Mouse (Mus musculus) limb, embryonic 12.5 days (tissue): ENCODE data around the gene Tmem127. TPM values are rescaled to one million over a fixed set of nuclear protein-coding genes. Genes with fewer than 3 reads are reported as not detected.
A peak's percentile ranks its signal among the peaks of the same experiment; 100 is the strongest.
"Not testable (repeated sequence)": the region's sequence is repeated elsewhere in the genome, so short reads cannot be mapped to it uniquely, and the experiment has no call there.

Source experiments
- ATAC-seq: fragments of 200-750 bp; cut with Nextera tagmentation; 2 replicates; pipeline ENCODE4 v1.8.0; 2017; ENCODE audit warnings: low read depth, moderate TSS enrichment; ENCODE audit not compliant: insufficient number of reproducible peaks, insufficient read depth, low FRiP score, low TSS enrichment
- H3K27ac ChIP-seq: fragments of 300-500 bp; sonication (generic); 2 replicates; pipeline ENCODE4 v1.5.1; 2016; ENCODE audit warnings: mild to moderate bottlenecking, moderate library complexity
- H3K27me3 ChIP-seq: fragments of 300-500 bp; sonication (generic); 2 replicates; pipeline ENCODE4 v1.6.1; 2016; ENCODE audit warnings: mild to moderate bottlenecking, moderate library complexity
- H3K36me3 ChIP-seq: fragments of 300-500 bp; sonication (generic); 2 replicates; pipeline ENCODE4 v1.6.1; 2016; ENCODE audit warnings: mild to moderate bottlenecking, moderate library complexity
- H3K4me1 ChIP-seq: fragments of 300-500 bp; sonication (generic); replicated peaks from 2 replicates; pipeline ENCODE4 v1.6.1; 2016
- H3K4me2 ChIP-seq: fragments of 300-500 bp; sonication (generic); 2 replicates; pipeline ENCODE4 v1.6.1; 2016; ENCODE audit warnings: mild to moderate bottlenecking, moderate library complexity
- H3K4me3 ChIP-seq: fragments of 300-500 bp; sonication (generic); replicated peaks from 2 replicates; pipeline ENCODE4 v1.5.1; 2016; ENCODE audit warnings: mild to moderate bottlenecking
- H3K9ac ChIP-seq: fragments of 300-500 bp; sonication (generic); replicated peaks from 2 replicates; pipeline ENCODE4 v1.6.1; 2016; ENCODE audit warnings: mild to moderate bottlenecking, moderate library complexity
- H3K9me3 ChIP-seq: fragments of 300-500 bp; sonication (generic); 2 replicates; pipeline ENCODE4 v1.6.1; 2016; ENCODE audit warnings: mild to moderate bottlenecking, moderate library complexity
- WGBS: fragments of 180-500 bp; shearing (Covaris S2); methylation state at CpG from one replicate; pipeline ENCODE4 v1.1.7; 2016; 5-methylcytosine and 5-hydroxymethylcytosine counted together
- polyA plus RNA-seq: library from polyadenylated mRNA; unstranded; fragments of >200 nt; fragmentation: Nextera tagmentation; extraction: Ambion mirVana; gene quantifications from 2 replicates; pipeline ENCODE4 v1.2.1, GENCODE M21; 2016

Gene Tmem127
- polyA plus RNA-seq, 1 experiment from 2014 or later, result 26.5 TPM

- Histone ChIP-seq H3K4me3 (peak within 1 kb of the TSS; percentile 97), H3K27me3 (no peaks in the 10 kb centered on the region), H3K9ac (peak within 1 kb of the TSS; percentile 93), H3K9me3 (no peaks in the 10 kb centered on the region), H3K4me1 (peaks cover 7% of the 10 kb centered on the region), H3K4me2 (peak within 1 kb of the TSS; percentile 82), H3K27ac (peak within 1 kb of the TSS; percentile 95), H3K36me3 (peaks cover 6% of the 10 kb centered on the region; the same call in 1 of the 2 replicates)
- WGBS, result under 1% methylated on average over 49 of the region's 49 CpGs
- ATAC-seq, result peak; percentile 98
These were observed 22.0 kb downstream of the Tmem127 start, which contains the start of gene Stard7 for GRCm38 (mm10) chr2:127269491-127270299. Gene Stard7, plus strand, starts transcription at chr2:127270218.

DNA sequence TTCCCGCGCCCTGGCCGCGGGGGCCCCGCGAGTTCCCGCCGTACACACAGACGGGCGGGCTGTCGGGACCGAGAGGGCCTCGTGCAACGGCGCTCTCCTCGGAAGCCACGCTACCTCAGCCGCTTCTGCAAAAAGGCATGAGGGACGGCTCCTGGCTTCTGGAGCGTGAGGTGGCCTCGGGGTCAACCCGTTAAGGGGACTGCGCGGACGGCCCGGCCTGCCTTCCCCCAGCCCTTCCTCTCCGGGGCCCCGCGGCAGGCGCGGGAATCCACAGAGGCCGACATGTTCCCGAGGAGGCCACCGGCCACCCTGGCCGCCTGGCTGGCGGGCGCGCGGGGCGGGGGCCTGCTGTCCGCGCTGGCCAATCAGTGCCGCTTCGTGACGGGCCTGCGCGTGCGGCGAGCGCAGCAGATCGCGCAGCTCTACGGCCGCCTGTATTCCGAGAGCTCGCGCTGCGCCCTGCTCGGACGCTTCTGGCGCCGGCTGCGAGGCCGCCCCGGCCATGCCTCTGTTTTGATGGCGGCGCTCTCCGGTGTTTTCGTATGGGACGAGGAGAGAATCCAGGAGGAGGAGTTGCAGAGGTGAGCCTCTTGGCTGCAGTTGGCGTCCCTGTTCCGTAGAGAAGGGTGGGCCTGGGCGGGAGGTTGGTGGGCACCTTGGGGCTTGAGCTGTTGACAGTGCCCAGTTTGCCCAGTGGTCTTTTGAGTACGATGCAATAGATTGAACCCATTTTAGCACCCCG, 22.8 kb downstream of the Tmem127 start:
- WGBS, result under 1% methylated on average over 75 of the region's 75 CpGs
- H3K27ac ChIP-seq, result peak overlapping the region; percentile 95

DNA sequence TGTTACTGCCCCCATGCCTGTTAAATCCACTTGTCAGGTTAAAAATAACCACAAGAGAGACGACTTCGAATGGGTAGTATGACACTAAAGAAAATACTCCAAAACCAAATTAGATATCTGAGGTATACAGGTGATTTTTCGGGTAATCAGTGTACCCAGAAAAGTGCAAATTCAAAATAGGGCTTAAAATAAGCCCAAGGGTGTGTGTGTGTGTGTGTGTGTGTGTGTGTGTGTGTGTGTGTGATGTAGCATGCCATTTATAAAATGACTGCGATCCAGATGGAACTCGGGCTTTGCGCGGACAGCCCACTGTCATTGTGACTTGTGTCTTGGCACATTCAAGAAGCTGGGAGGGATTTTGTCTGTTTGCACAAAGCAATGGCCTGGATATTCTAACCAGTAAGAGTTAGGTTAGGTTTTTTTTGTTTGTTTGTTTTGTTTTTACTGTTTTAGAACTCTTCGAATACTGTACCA, 23.4 kb downstream of the Tmem127 start:
- Histone ChIP-seq H3K36me3 (peaks cover 6% of the 10 kb centered on the region; the same call in 1 of the 2 replicates), H3K9ac (peak overlapping the region; percentile 93), H3K27me3 (no peaks in the 10 kb centered on the region), H3K4me3 (peak overlapping the region; percentile 97), H3K9me3 (no peaks in the 10 kb centered on the region), H3K4me1 (peaks cover 7% of the 10 kb centered on the region), H3K27ac (peak overlapping the region; percentile 95), H3K4me2 (peak overlapping the region; percentile 82)
- no peak for ATAC-seq
- WGBS, result 21% methylated on average over 8 of the region's 8 CpGs

More for the DNA sequence above, 22.8 kb downstream of the Tmem127 start:
- ATAC-seq, result peak; percentile 92
- peak overlapping the region; percentile 82 for H3K4me2 ChIP-seq
- peak overlapping the region; percentile 97 for H3K4me3 ChIP-seq
- H3K4me1 ChIP-seq, result peaks cover 7% of the 10 kb centered on the region
- H3K27me3 ChIP-seq, result no peaks in the 10 kb centered on the region
- H3K9me3 ChIP-seq, result no peaks in the 10 kb centered on the region
- peak overlapping the region; percentile 93 for H3K9ac ChIP-seq
- H3K36me3 ChIP-seq, result peaks cover 6% of the 10 kb centered on the region; the same call in 1 of the 2 replicates

DNA sequence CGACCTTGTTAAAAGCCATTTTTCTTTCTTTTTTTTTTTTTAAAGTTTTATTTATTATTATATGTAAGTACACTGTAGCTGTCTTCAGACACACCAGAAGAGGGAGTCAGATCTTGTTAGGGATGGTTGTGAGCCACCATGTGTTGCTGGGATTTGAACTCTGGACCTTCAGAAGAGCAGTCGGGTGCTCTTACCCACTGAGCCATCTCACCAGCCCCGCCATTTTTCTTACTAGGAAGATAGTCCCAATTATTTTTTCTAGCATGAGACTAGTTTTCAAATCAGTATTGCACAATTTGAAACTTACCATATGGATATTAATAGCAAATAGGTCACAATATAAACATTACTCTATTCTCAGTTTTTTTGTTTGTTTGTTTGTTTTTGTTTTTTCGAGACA, 24.3 kb downstream of the Tmem127 start:
- H3K4me3 ChIP-seq, H3K27ac ChIP-seq, H3K36me3 ChIP-seq, H3K4me2 ChIP-seq, ATAC-seq, H3K4me1 ChIP-seq, H3K9me3 ChIP-seq, H3K9ac ChIP-seq, H3K27me3 ChIP-seq: not testable (repeated sequence)
- 88% methylated on average over 4 of the region's 4 CpGs for WGBS

- no peak for ATAC-seq
- H3K27me3 ChIP-seq, result no peaks in the 10 kb centered on the region
- H3K36me3 ChIP-seq, result peaks cover 6% of the 10 kb centered on the region; the same call in 1 of the 2 replicates
- peaks cover 7% of the 10 kb centered on the region for H3K4me1 ChIP-seq
- H3K4me2 ChIP-seq, result no peak overlapping the region
- whole genome bisulfite sequencing, result 95% methylated on average over 3 of the region's 3 CpGs
- H3K9me3 ChIP-seq, result no peaks in the 10 kb centered on the region
- no peak overlapping the region for H3K9ac ChIP-seq
- no peak overlapping the region for H3K4me3 ChIP-seq
- no peak overlapping the region for H3K27ac ChIP-seq
These were observed 25.1 kb downstream of the Tmem127 start for GRCm38 (mm10) chr2:127272806-127273205.

GRCm38 (mm10) chr2:127274590-127274989, 26.9 kb downstream of the Tmem127 start:
- 85% methylated on average over 2 of the region's 2 CpGs for WGBS
- no peak for ATAC-seq

GRCm38 (mm10) chr2:127275551-127276320, 28.0 kb downstream of the Tmem127 start:
- ATAC-seq, result no peak

More at GRCm38 (mm10) chr2:127274590-127274989, 26.9 kb downstream of the Tmem127 start:
- Histone ChIP-seq H3K4me2 (no peak overlapping the region), H3K27me3 (no peaks in the 10 kb centered on the region), H3K9ac (no peak overlapping the region), H3K4me1 (peaks cover 7% of the 10 kb centered on the region), H3K4me3 (no peak overlapping the region), H3K27ac (no peak overlapping the region), H3K36me3 (peaks cover 6% of the 10 kb centered on the region; the same call in 1 of the 2 replicates), H3K9me3 (no peaks in the 10 kb centered on the region)

DNA sequence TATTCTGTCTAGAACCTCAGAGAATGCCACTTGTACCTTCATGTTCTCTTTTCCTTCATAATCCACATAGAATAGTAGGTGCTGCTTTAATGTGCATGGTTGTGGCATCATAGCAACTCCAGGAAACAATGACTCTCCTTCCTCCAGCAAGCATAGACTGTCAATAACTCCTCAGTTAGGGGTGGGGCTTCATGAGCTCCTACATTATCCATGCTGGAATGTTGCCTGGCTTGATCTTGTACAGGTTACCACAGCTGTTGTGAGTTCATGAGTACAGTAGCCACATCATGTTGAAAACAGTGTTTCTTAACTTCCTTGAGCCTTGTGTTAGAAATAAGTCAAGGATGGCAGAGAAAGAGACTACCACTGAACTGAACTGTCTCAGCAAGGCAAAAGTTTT, 30.5 kb downstream of the Tmem127 start:
- H3K4me2 ChIP-seq, result no peak overlapping the region
- no peaks in the 10 kb centered on the region for H3K4me1 ChIP-seq
- no peaks in the 10 kb centered on the region for H3K9me3 ChIP-seq
- H3K4me3 ChIP-seq, result no peak overlapping the region
- H3K27ac ChIP-seq, result no peak overlapping the region
- no peaks in the 10 kb centered on the region for H3K27me3 ChIP-seq
- ATAC-seq, result no peak
- no peaks in the 10 kb centered on the region for H3K36me3 ChIP-seq
- H3K9ac ChIP-seq, result no peak overlapping the region

More at GRCm38 (mm10) chr2:127275551-127276320, 28.0 kb downstream of the Tmem127 start:
- 84% methylated on average over 5 of the region's 5 CpGs for WGBS
- Histone ChIP-seq H3K4me1 (peaks cover 7% of the 10 kb centered on the region), H3K9me3 (no peaks in the 10 kb centered on the region), H3K27me3 (no peaks in the 10 kb centered on the region), H3K36me3 (peaks cover 6% of the 10 kb centered on the region; the same call in 1 of the 2 replicates), H3K27ac (no peak overlapping the region), H3K4me3 (no peak overlapping the region), H3K4me2 (no peak overlapping the region), H3K9ac (no peak overlapping the region)

GRCm38 (mm10) chr2:127292250-127292649, 44.5 kb downstream of the Tmem127 start:
- Histone ChIP-seq H3K4me1 (no peaks in the 10 kb centered on the region), H3K36me3 (peaks cover 86% of the 10 kb centered on the region), H3K27me3 (no peaks in the 10 kb centered on the region), H3K4me3 (no peak overlapping the region), H3K9me3 (no peaks in the 10 kb centered on the region), H3K27ac (no peak overlapping the region), H3K4me2 (no peak overlapping the region), H3K9ac (no peak overlapping the region)
- no peak for ATAC-seq
- WGBS, result 82% methylated on average over 4 of the region's 4 CpGs

- H3K4me1 ChIP-seq, result no peaks in the 10 kb centered on the region; the same call in 1 of the 2 replicates
- H3K4me2 ChIP-seq, result no peak overlapping the region
- peaks cover 88% of the 10 kb centered on the region for H3K36me3 ChIP-seq
- no peaks in the 10 kb centered on the region for H3K27me3 ChIP-seq
- H3K4me3 ChIP-seq, result no peak overlapping the region
- ATAC-seq, result no peak
- WGBS, result 93% methylated on average over 7 of the region's 7 CpGs
- no peak overlapping the region for H3K27ac ChIP-seq
- no peak overlapping the region for H3K9ac ChIP-seq
- H3K9me3 ChIP-seq, result no peaks in the 10 kb centered on the region
These were observed 49.5 kb downstream of the Tmem127 start for GRCm38 (mm10) chr2:127297001-127297805.
